Comparison of ENCODE assay signal across 8 mouse cellular contexts in genomic region chr1:106759572-106760435, GRCm38 (mm10). TPM values are rescaled to one million over a fixed set of nuclear protein-coding genes. Genes with fewer than 3 reads are reported as not detected.
DNase-seq lines count a peak whose midpoint lies in the region; ATAC-seq lines count a peak whose summit lies in the region.

TSS of gene Kdsr (minus strand) at chr1:106759727.

- 3% methylated on average over 51 of the region's 51 CpGs for WGBS in hindbrain, embryonic 12.5 days

- peak within 1 kb of the TSS; percentile 90 for H3K27ac ChIP-seq in hindbrain, embryonic 12.5 days

- H3K4me2 ChIP-seq in hindbrain, embryonic 12.5 days (replicated peaks): peak within 1 kb of the TSS; percentile 94

- no peaks in the 10 kb centered on the region for H3K9me3 ChIP-seq in hindbrain, embryonic 12.5 days (replicated peaks)

- ATAC-seq in hindbrain, embryonic 12.5 days (ENCODE audit: low FRiP score): peak; percentile 99

- H3K36me3 ChIP-seq in hindbrain, embryonic 12.5 days: no peaks in the 10 kb centered on the region

- no peaks in the 10 kb centered on the region for H3K27me3 ChIP-seq in hindbrain, embryonic 12.5 days

- peaks cover 13% of the 10 kb centered on the region for H3K4me1 ChIP-seq in hindbrain, embryonic 12.5 days

- peak; percentile 99 for DNase-seq in NIH3T3 (ENCODE audit: low read depth)
- peak; percentile 96 to 98 for DNase-seq in cerebellum, postnatal 10 days
- DNase-seq in frontal cortex, postnatal 10 days (ENCODE audit: low spot score in 2 of 2): peak; percentile 96
- peak; percentile 95 to 97 for DNase-seq in layer of hippocampus, postnatal 14 days (ENCODE audit: low spot score in 2 of 2)
- DNase-seq in lung, postnatal 14 days: peak; percentile 96
- DNase-seq in retina, adult 2 months (ENCODE audit: low read depth, low spot score): peak; percentile 82
- DNase-seq in thymus, postnatal 36 days: peak; percentile 95 to 96

- H3K9ac ChIP-seq in hindbrain, embryonic 12.5 days: peak within 1 kb of the TSS; percentile 79

- H3K4me3 ChIP-seq in hindbrain, embryonic 12.5 days: peak within 1 kb of the TSS; percentile 57

RNA-seq across cellular contexts. Expression of gene Kdsr, which starts in this region (rescaled TPM):
- 10.6 and 11.8 TPM in 2 replicates for polyA plus RNA-seq in hindbrain, embryonic 12.5 days (2016; fragmentation: Nextera tagmentation; extraction: Ambion mirVana)
- total RNA-seq in layer of hippocampus, postnatal 14 days (2021): 10 to 100 TPM; 24.7 to 25.8 TPM

Comparison
In these comparisons a context has a peak if more than half of its experiments do, and no peak if none do; other contexts are left out.
1. Peak in every context shown above with its lines: DNase-seq, ATAC-seq, H3K4me3 ChIP-seq and H3K27ac ChIP-seq.